Mouse (Mus musculus): Measurements from ENCODE around the gene Trpm3. TPM values are rescaled to one million over a fixed set of nuclear protein-coding genes. Genes with fewer than 3 reads are reported as not detected.

The Trpm3 gene
- polyA plus RNA-seq, 1 experiment from 2014 or later, result 17.5 TPM

GRCm38 (mm10) chr19:22596715-22597114 is 457.9 kb downstream of the Trpm3 start:
- no peak overlapping the region for H3K4me2 ChIP-seq (ENCODE audit: low read length)
- H3K9me3 ChIP-seq (ENCODE audit: control insufficient read depth, low read length), result no peaks in the 10 kb centered on the region
- peaks cover 22% of the 10 kb centered on the region for H3K27me3 ChIP-seq (replicated peaks; ENCODE audit: control insufficient read depth, insufficient read depth, low read length)
- peaks cover 7% of the 10 kb centered on the region for H3K4me1 ChIP-seq (replicated peaks; ENCODE audit: control insufficient read depth, insufficient read depth, low read length)
- no peak for ATAC-seq
- no peaks in the 10 kb centered on the region for H3K36me3 ChIP-seq (ENCODE audit: control insufficient read depth, insufficient read depth)
- no peak overlapping the region for H3K9ac ChIP-seq (replicated peaks; ENCODE audit: low read depth, low read length)
- no peak overlapping the region for H3K27ac ChIP-seq (ENCODE audit: low read length)
- no peak overlapping the region for H3K4me3 ChIP-seq (replicated peaks; ENCODE audit: low read length)
- WGBS, result 63% methylated on average over 3 of the region's 3 CpGs

GRCm38 (mm10) chr19:22604322-22604721 is 465.5 kb downstream of the Trpm3 start:
- H3K4me3 ChIP-seq (replicated peaks; ENCODE audit: low read length), result no peak overlapping the region
- H3K9ac ChIP-seq (replicated peaks; ENCODE audit: low read depth, low read length), result no peak overlapping the region
- 0 out of 2 replicates have a peak, but pooled peaks cover 1% of the 10 kb centered on the region for H3K27me3 ChIP-seq (replicated peaks; ENCODE audit: control insufficient read depth, insufficient read depth, low read length)
- H3K27ac ChIP-seq (ENCODE audit: low read length), result no peak overlapping the region
- H3K4me2 ChIP-seq (ENCODE audit: low read length), result no peak overlapping the region
- H3K36me3 ChIP-seq (ENCODE audit: control insufficient read depth, insufficient read depth), result no peaks in the 10 kb centered on the region
- no peaks in the 10 kb centered on the region for H3K9me3 ChIP-seq (ENCODE audit: control insufficient read depth, low read length)
- no peak for ATAC-seq
- WGBS, result 30% methylated on average over 4 of the region's 4 CpGs
- H3K4me1 ChIP-seq (replicated peaks; ENCODE audit: control insufficient read depth, insufficient read depth, low read length), result peaks cover 2% of the 10 kb centered on the region; the same call in 1 of the 2 replicates

- no peaks in the 10 kb centered on the region for H3K36me3 ChIP-seq (ENCODE audit: control insufficient read depth, insufficient read depth)
- H3K4me2 ChIP-seq (ENCODE audit: low read length), result no peak overlapping the region
- no peaks in the 10 kb centered on the region for H3K9me3 ChIP-seq (ENCODE audit: control insufficient read depth, low read length)
- ATAC-seq, result no peak
- H3K27ac ChIP-seq (ENCODE audit: low read length), result no peak overlapping the region
- H3K9ac ChIP-seq (replicated peaks; ENCODE audit: low read depth, low read length), result no peak overlapping the region
- WGBS, result 68% methylated on average over 5 of the region's 5 CpGs
- H3K27me3 ChIP-seq (replicated peaks; ENCODE audit: control insufficient read depth, insufficient read depth, low read length), result no peaks in the 10 kb centered on the region
- H3K4me1 ChIP-seq (replicated peaks; ENCODE audit: control insufficient read depth, insufficient read depth, low read length), result peaks cover 2% of the 10 kb centered on the region; the same call in 1 of the 2 replicates
- H3K4me3 ChIP-seq (replicated peaks; ENCODE audit: low read length), result no peak overlapping the region
These were observed 469.3 kb downstream of the Trpm3 start for GRCm38 (mm10) chr19:22607985-22608684.

GRCm38 (mm10) chr19:22611621-22612020 is 472.8 kb downstream of the Trpm3 start:
- Histone ChIP-seq H3K27me3 (replicated peaks; ENCODE audit: control insufficient read depth, insufficient read depth, low read length) (no peaks in the 10 kb centered on the region), H3K4me1 (replicated peaks; ENCODE audit: control insufficient read depth, insufficient read depth, low read length) (no peaks in the 10 kb centered on the region), H3K4me3 (replicated peaks; ENCODE audit: low read length) (no peak overlapping the region), H3K27ac (ENCODE audit: low read length) (no peak overlapping the region), H3K36me3 (ENCODE audit: control insufficient read depth, insufficient read depth) (no peaks in the 10 kb centered on the region), H3K4me2 (ENCODE audit: low read length) (no peak overlapping the region), H3K9me3 (ENCODE audit: control insufficient read depth, low read length) (no peaks in the 10 kb centered on the region), H3K9ac (replicated peaks; ENCODE audit: low read depth, low read length) (no peak overlapping the region)
- ATAC-seq, result no peak
- WGBS, result 63% methylated on average over 2 of the region's 2 CpGs

- ATAC-seq, result no peak
- Histone ChIP-seq H3K36me3 (ENCODE audit: control insufficient read depth, insufficient read depth) (no peaks in the 10 kb centered on the region), H3K9me3 (ENCODE audit: control insufficient read depth, low read length) (peaks cover 4% of the 10 kb centered on the region; the same call in 1 of the 2 replicates), H3K4me1 (replicated peaks; ENCODE audit: control insufficient read depth, insufficient read depth, low read length) (no peaks in the 10 kb centered on the region), H3K27ac (ENCODE audit: low read length) (no peak overlapping the region), H3K27me3 (replicated peaks; ENCODE audit: control insufficient read depth, insufficient read depth, low read length) (no peaks in the 10 kb centered on the region), H3K9ac (replicated peaks; ENCODE audit: low read depth, low read length) (no peak overlapping the region), H3K4me2 (ENCODE audit: low read length) (no peak overlapping the region), H3K4me3 (replicated peaks; ENCODE audit: low read length) (no peak overlapping the region)
- 83% methylated on average over 6 of the region's 6 CpGs for WGBS
These were observed 476.5 kb downstream of the Trpm3 start for GRCm38 (mm10) chr19:22615367-22615766.

GRCm38 (mm10) chr19:22624801-22625513 is 486.1 kb downstream of the Trpm3 start:
- no peak for ATAC-seq
- WGBS, result 64% methylated on average over 3 of the region's 3 CpGs
- H3K4me2 ChIP-seq (ENCODE audit: low read length), result no peak overlapping the region
- no peaks in the 10 kb centered on the region for H3K36me3 ChIP-seq (ENCODE audit: control insufficient read depth, insufficient read depth)
- H3K4me1 ChIP-seq (replicated peaks; ENCODE audit: control insufficient read depth, insufficient read depth, low read length), result no peaks in the 10 kb centered on the region
- H3K27ac ChIP-seq (ENCODE audit: low read length), result no peak overlapping the region
- no peak overlapping the region for H3K9ac ChIP-seq (replicated peaks; ENCODE audit: low read depth, low read length)
- no peak overlapping the region for H3K4me3 ChIP-seq (replicated peaks; ENCODE audit: low read length)
- H3K9me3 ChIP-seq (ENCODE audit: control insufficient read depth, low read length), result no peaks in the 10 kb centered on the region
- H3K27me3 ChIP-seq (replicated peaks; ENCODE audit: control insufficient read depth, insufficient read depth, low read length), result no peaks in the 10 kb centered on the region

- Histone ChIP-seq H3K9me3 (ENCODE audit: control insufficient read depth, low read length) (no peaks in the 10 kb centered on the region), H3K4me3 (replicated peaks; ENCODE audit: low read length) (no peak overlapping the region), H3K4me2 (ENCODE audit: low read length) (no peak overlapping the region), H3K4me1 (replicated peaks; ENCODE audit: control insufficient read depth, insufficient read depth, low read length) (no peaks in the 10 kb centered on the region), H3K27ac (ENCODE audit: low read length) (no peak overlapping the region), H3K9ac (replicated peaks; ENCODE audit: low read depth, low read length) (no peak overlapping the region), H3K27me3 (replicated peaks; ENCODE audit: control insufficient read depth, insufficient read depth, low read length) (no peaks in the 10 kb centered on the region), H3K36me3 (ENCODE audit: control insufficient read depth, insufficient read depth) (no peaks in the 10 kb centered on the region)
- WGBS, result 71% methylated on average over 3 of the region's 3 CpGs
- ATAC-seq, result no peak
These were observed 490.0 kb downstream of the Trpm3 start for GRCm38 (mm10) chr19:22628878-22629277.

- Histone ChIP-seq H3K4me1 (replicated peaks; ENCODE audit: control insufficient read depth, insufficient read depth, low read length) (no peaks in the 10 kb centered on the region), H3K9me3 (ENCODE audit: control insufficient read depth, low read length) (no peaks in the 10 kb centered on the region), H3K36me3 (ENCODE audit: control insufficient read depth, insufficient read depth) (no peaks in the 10 kb centered on the region), H3K27ac (ENCODE audit: low read length) (no peak overlapping the region), H3K9ac (replicated peaks; ENCODE audit: low read depth, low read length) (no peak overlapping the region), H3K4me2 (ENCODE audit: low read length) (no peak overlapping the region), H3K27me3 (replicated peaks; ENCODE audit: control insufficient read depth, insufficient read depth, low read length) (no peaks in the 10 kb centered on the region), H3K4me3 (replicated peaks; ENCODE audit: low read length) (no peak overlapping the region)
- ATAC-seq, result no peak
- WGBS, result 79% methylated on average over 6 of the region's 6 CpGs
These were observed 492.5 kb downstream of the Trpm3 start for GRCm38 (mm10) chr19:22631316-22631715.

- H3K4me1 ChIP-seq (replicated peaks; ENCODE audit: control insufficient read depth, insufficient read depth, low read length), result no peaks in the 10 kb centered on the region
- WGBS, result 29% methylated on average over 10 of the region's 10 CpGs
- H3K4me2 ChIP-seq (ENCODE audit: low read length), result no peak overlapping the region
- no peak overlapping the region for H3K9ac ChIP-seq (replicated peaks; ENCODE audit: low read depth, low read length)
- H3K9me3 ChIP-seq (ENCODE audit: control insufficient read depth, low read length), result no peaks in the 10 kb centered on the region
- H3K27me3 ChIP-seq (replicated peaks; ENCODE audit: control insufficient read depth, insufficient read depth, low read length), result no peaks in the 10 kb centered on the region
- H3K27ac ChIP-seq (ENCODE audit: low read length), result no peak overlapping the region
- no peaks in the 10 kb centered on the region for H3K36me3 ChIP-seq (ENCODE audit: control insufficient read depth, insufficient read depth)
- no peak overlapping the region for H3K4me3 ChIP-seq (replicated peaks; ENCODE audit: low read length)
- no peak for ATAC-seq
These were observed 496.8 kb downstream of the Trpm3 start for GRCm38 (mm10) chr19:22635635-22636034.
